Mouse (Mus musculus) cerebellum, postnatal 36 days (tissue): ENCODE results near the gene Nfatc3.
"Not testable (repeated sequence)": the region's sequence is repeated elsewhere in the genome, so short reads cannot be mapped to it uniquely, and the experiment has no call there.

Source experiments
- DNase-seq, 2 experiments: peaks; one replicate each; pipeline ENCODE4 v3.0.0; 2021 to 2022; ENCODE audit warnings: mixed read lengths in 2 of 2

Nfatc3 gene

DNA sequence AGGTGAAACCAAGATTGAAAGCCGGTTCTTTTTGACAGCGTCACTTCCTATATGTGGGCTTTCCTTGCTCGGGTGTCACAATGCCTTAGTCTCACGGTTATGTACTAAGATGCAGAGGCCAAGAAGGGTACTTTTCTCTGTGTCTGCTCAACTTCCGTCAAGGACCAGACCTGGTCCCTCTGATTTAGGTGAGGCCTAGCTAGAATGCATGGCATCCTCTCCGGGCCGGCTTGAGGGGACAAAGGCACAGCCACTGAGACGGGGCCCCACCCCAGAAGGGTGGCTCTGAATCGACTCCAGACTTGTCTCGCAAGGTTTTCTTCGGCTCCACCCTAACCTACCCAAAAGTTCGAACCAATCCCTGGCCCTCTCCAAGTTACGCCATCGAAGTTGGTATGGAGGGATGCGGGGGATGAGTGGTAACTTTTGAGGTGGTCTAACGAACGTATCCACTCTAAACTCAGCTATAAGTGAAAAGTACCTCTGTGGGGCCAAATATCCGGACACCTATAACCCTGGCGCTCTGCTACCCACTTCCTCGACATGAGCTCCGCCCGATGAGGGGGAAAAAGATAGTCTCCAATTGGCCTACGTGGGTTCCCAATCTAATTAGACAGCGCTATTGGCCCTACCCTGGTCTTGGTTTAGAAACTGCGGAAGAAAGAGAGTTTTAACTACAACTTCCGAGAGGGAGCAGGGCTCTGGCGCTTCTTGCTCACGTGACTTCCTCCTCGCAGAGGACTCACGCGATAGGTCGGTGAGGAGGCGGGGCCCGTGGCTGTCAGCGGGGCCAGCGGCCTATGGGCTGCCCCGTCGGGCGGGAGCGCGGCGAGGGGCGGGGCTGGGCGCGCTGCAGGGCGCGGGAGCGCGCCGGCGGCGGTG, at the start of gene Nfatc3:
Nfatc3 (plus strand) TSS at position 110 of the 882 bp plus-strand sequence.
- peak; percentile 86 to 96 for DNase-seq

DNA sequence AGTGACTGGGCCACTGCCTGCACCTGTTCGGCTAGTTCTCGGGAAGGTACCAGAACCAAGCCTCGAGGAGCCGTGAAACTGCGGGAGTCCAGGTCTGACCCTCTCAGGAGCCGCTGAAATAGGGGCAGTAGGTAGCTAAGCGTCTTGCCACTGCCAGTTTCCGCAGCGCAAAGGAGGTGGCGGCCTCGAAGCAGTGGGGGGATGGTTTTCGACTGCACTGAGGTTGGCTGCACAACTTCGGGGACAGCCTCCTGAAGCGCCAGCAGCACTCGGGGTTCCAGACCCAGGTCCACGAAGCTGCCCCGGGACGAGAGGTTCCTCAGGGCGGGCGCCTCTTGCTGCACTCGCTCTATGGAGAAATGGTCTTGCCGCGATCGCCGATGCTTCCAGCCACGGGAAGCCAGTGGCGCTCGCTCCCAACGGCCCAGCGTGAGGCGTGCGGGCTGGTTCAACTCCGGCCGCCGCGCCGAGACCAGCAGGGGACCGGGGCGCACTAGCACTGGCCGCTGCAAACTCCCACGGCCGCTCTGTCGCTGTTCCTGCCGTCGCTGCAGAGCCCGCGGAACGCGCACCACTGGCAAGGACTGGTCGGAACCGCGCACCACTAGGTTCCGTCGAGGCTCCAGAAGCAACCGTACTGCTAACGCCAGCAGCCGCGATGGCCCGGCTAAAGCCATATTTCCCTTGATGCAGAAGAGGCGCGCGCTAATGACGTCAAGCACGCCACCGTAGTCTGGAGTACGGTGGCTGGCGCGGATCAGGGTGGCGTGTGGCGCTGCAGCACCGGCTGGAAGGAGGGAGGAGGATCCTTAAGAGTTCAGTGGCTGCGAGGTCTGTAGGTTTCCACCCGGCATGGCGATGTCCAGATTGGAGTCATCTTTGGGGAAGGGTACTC, 47.6 kb upstream of the Nfatc3 start:
- peak; percentile 95 to 97 for DNase-seq

DNA sequence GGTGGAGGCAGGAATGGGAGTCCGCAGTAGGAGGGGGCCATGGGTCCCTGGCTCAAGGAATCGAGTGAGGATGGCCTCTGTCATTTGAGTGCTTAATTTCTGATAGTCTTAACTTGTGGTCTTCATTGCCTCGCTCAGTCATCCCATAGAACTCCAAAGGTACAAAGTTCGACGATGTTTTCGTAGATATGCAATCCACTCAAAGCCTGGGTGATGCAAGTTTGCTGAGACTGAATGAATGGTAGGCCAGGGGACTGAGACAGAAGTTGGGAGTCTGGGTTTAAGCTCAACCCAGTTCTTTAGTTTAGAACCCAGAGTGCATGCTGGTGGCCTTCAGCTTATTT, 47.0 kb upstream of the Nfatc3 start, which contains the start of gene Ddx28:
Ddx28 (minus strand) TSS at position 240 of the 344 bp plus-strand sequence.
- DNase-seq: no peak

DNA sequence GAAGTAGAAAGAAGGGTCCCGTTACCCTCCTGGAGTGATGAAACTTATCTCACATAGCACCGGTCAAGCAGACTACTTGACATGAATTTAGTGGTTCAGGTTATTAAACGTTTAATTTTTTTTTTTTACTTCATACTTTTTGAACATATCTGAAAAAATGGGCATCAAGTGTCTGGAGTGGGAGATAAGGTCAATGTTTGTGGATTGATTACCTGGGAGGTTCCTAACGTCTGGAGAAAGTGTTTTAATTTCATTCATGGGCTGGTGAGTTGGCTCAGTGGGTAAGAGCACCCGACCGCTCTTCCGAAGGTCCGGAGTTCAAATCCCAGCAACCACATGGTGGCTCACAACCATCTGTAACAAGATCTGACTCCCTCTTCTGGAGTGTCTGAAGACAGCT, 46.4 kb upstream of the Nfatc3 start:
- not testable (repeated sequence) for DNase-seq

DNA sequence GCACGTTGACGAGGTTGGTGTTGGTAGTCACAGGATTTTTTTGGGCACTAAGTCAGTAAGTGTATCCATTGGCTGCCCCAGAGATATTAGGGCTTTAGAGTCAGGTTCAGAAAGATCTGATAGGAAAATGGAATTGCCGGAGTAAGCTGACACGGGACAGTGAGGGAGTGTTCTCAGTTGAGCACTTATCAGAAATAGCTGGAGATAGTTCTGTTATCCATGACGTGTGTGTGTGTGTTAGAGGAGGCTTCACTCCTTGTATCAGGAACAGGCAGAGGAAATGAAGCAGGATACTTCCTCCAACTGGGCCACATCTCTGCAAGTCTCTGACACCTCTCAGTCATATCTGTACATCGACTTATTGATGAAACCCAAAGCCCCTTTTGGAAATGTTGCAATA, 42.4 kb upstream of the Nfatc3 start:
- no peak for DNase-seq

DNA sequence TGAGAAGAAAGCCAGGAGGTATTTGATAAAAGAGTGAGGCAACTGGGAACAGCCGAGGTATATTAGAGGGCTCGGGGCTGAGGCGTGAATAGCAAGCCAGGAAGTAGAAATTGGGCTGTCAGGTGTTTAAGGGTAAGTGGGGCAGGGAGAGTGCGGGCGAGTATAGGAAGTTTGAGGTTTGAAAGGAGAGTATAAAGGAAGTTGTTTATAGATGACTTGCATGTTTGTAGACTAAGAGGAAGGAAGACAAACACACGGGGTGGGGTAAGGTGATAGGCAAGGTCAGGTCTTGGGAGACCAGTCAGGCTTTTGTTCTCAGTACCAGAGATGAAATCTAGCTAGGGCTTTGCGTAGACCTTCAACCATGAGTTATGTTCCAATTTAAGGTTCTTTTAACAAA, 41.5 kb upstream of the Nfatc3 start:
- DNase-seq: no peak

DNA sequence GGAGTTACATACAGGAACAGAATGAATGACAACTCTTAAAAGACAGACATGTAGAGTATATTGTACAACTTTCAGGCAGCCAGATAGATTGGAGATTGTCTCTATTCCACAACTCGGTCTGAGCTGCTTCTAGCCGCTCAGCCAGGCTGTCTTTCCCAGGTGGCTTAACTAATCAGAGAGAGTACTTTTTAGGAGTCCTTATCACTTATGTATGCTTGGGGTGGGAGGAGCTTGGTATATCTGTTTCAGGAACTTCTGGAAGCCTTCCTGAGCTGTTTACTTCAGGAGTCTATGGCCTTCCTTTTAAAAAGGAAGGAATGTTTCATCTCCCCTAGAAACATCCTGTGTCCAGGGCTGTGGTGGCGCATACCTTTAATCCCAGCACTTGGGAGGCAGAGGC, 40.6 kb upstream of the Nfatc3 start:
- DNase-seq: no peak

DNA sequence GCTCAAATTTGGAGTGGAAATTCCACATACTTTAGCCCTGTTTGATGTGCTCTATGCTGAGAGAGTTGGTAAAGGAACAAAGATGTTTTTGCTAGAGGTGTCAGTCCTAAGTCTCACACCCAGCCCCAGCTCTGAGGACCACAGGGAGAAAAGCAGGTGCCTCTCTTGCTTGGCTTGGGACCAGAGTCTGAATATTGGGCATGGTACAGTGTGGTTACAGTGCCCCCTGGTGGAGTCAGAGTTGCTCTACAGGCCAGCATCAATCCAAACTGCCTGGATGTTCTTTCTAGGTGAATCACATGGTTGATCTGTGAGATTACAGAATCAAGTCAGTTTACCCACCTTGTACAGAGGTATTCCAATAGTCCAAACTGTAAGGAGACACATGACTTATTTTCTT, 36.2 kb upstream of the Nfatc3 start:
- DNase-seq: peak; percentile 80 to 92

DNA sequence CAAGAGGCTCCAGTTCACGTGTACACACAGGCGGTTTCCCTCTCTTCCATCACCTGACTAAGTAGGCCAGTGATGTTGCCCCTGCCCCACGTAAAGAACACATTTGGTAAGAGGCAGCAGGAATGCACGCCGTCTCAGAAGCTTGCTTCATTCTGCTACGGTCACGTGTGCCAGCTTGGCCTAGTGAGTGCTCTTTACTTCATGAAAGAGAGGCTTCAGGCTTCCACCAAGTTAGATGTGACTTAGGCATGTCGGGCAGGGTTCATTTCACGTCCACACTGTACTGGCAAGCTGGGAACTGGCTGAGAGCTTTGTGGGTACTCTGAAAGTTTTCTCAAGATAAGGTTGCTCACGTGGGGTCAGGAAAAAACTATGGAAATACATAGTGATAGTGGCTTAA, 19.9 kb upstream of the Nfatc3 start:
- no peak for DNase-seq

DNA sequence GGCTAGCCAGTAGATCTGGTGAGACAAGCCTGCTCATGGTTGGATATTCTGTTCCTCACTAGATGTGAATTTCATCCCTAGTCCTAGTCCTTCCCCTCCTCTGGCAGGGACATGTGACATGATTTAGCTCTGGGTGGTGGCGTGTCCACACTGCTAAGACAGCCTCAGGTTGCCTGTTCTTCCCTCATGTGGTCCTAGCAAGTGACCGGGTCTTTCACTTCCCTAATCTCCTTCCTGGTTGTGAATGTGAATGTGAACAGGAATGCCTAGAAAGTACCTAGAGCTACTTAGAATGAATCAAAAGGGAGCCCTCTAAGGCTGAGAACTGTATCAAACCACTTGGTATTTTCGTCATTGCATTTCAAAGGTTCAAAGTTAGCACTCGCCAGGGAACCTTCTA, 19.0 kb upstream of the Nfatc3 start:
- DNase-seq: no peak

DNA sequence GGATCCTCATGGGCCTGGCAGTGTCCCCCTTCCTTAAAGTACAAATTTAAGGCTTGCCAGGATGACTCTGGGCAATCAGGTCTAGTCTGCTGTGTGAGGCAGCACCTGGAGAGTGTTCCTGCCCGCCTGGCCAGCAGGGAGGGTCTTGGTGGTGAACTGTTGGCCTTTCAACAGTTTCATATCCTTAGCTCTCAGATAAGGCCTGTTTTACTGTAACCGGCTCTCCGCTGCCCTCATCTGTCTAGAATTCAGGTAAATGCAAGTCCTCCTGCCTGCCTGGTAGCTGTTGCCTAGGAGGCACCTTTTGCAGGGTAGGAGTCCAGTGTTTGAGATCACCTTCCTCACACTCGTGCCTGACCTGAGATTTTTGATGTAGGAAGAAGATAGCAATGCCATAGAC, 18.4 kb upstream of the Nfatc3 start:
- DNase-seq: no peak

DNA sequence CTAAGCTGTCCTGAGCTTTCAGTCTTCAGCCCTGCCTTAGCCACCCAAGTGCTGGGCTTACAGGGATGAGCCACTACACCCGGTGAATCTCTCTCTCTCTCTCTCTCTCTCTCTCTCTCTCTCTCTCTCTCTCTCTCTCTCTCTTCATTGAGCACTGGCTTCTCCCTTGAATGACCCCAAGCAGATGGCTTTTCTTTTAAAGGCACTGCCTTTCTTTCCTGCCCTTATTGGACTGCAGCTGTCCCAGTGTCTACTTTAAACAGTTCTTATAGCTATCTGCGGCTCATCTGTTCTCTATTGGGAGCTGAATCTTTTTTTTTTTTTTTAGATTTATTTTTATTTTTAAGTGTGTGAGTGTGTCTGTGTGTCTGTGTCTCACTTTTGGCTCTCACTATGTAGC, 15.6 kb upstream of the Nfatc3 start:
- DNase-seq: no peak

DNA sequence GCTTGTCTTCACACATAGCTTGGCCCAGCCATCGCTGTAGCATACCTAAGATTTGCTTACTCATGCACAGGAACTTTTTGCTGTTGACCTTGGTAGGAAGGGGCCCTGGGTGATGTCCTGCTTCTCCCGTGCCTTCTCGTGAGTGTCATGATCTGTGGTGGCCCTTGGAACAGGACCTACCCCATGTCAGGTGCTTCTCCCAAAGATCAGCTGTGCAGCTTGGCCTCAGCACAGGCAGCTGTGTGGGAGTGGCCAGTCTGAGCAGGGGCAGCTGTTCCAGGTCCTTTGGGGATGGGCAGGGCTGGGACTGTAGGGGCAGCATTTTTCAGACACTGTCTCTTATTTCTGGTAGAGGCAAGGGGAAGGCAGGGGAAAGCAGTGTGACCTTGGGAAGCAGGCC, 14.5 kb upstream of the Nfatc3 start:
- no peak for DNase-seq

DNA sequence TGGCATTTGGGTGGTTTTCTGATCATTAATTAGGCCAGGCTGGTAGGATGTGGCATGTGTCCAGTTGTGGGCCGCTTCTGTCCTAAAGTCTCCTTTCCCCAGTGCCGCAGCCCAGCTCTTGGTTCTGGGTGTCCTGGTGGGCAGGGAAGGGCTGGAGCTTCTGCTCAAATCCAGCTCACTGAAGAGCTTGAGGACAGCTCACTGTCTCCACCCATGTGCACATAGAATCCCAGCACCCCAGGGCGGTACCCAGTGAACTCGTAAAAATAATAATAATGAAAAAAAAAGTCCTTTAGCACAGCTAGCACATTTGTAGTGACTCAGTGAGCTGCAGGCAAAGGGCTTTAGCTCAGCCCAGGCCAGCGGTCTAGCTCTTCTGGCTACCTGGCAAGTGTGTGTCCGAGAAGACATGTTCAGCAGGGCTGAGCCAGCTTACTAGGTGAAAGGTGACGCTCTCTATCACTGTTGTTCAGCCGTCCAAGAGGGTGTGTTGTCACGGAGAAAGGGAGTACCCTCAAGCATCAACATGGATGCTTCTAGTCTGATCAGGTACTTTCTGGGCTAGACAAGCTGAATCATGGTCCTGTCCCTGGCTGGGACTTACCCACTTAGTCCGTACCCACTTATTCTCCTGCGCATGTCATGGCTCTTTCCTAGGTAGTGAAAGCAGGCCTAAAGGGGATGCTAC, 11.6 kb upstream of the Nfatc3 start:
- DNase-seq: no peak

DNA sequence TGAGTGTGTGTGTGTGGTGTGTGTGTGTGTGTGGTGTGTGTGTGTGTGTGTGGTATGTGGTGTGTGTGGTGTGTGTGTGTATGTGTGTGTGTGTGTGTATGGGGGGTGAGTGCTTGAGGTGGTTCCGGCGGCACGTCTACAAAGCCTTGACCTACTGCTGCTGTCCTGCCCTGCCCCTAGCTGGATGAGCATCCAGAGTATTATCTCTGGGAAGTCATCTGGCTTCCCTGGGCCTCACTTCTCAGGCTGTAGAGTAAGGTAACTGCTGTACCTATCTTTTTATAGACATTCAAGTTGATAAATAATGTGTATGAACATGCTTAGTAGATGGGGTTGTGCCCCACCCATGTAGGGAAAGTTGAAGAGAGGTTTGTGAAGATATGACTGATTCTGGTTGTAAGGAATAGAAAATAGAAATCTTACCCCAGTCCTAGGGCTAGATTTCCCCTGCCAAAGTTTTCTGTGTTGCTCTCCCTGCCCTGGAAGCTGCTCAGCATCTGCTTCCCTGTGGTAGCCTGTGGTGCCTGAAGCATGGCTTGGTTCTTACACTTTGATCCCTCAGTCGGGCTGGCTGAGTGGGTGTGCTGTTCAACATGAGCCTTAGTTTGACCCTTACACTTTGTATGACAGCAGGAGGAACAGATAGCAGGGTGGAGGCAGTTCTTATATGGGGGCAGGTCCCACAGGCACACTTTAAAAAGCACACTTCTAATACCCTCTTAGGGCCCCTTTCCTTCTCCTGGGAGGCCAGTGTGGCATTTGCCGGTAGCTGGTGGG, 10.6 kb upstream of the Nfatc3 start:
- no peak for DNase-seq

DNA sequence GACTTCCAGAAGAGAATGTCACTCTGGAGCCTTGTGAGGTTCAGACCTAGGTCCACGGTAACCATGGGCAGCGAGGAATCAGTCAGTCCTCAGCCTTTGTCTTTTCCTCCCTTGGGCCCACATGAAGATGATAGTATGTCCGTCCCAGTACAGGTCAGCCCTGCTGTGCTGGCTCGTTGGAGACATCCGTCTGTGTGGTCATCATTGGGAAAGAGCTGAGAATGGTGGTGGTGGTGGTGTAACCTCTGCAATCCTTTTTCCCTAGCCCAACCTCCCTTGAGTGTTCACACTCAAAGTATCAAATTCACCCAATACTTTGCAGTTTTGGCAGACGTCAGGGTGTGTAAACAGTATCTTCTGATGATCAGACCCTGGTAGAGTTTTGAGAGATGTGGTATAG, 8.8 kb upstream of the Nfatc3 start:
- DNase-seq: no peak

DNA sequence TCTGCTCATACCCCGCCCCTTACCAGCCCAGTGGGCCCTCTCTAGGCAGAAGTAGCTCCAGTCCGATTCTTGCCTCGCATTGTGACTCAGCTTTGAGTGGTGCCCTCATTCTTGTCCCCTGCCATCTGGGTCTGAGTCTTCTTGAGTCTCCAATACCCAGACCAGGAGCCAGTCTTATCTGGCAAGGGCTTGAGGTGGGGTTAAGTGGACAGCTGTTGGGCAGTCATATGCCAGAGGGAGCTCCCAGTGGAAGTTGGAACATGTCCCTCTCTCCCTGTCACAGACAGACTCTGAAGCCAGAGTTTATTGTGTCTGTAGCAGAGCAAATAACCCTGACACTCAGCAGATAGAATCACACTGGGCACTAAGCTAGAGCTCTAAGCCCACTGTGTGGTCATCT, 7.6 kb upstream of the Nfatc3 start:
- DNase-seq: no peak

DNA sequence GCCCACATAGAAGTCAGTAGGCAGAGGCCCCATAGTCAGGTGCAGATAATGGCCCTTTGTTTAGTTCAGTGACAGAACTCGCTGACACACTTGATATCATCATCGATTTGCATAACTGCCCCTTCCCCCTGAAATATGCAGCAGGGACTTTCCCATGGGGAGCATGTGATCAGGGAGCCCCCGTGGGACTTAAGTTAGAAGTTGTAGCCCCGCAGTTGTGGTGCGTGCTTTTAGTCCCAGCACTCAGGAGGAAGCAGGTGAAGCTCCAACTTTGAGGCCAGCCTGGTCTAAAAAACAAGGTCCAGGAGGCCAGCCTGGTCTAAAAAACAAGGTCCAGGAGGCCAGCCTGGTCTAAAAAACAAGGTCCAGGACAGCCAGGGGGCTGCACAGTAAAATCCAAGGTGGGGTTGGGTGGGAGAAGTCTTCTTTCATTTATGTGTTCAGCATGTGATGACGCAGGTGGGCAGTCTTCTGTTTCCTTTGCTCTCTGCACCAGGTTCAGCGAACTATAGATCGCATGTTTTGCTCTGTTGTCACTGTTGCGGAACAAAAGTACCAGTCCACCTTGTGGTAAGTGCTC, 6.0 kb upstream of the Nfatc3 start:
- no peak for DNase-seq

DNA sequence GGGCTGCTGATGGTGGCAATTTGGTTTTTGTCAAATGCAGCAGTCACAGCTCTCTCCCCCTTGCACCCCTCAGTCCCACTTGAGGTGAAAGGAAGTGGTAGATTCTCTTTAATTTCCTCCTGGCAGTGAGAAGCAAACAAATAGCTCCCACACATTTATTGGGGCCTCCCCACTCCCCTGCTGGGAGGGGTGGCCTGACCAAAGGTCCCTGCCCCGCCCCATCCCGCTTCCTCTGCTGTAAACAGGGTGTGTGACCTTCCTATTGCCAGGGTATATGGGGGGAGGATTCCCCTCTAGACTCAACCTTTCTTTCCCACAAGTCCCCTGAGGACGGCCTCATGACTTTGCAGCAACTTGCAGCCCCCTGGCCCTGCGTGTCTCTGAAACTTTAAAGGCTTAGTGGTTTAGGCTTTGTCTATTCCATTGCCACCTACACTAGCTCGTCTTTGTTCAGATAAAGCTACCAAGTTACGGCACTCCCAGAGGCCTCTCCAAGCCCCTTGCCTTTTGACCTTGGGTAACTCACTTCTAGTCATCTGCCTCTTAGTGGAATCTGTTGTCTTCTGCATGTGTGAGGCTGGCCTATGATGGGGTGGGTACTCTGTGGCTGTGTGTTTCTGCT, 4.3 kb upstream of the Nfatc3 start:
- no peak for DNase-seq

DNA sequence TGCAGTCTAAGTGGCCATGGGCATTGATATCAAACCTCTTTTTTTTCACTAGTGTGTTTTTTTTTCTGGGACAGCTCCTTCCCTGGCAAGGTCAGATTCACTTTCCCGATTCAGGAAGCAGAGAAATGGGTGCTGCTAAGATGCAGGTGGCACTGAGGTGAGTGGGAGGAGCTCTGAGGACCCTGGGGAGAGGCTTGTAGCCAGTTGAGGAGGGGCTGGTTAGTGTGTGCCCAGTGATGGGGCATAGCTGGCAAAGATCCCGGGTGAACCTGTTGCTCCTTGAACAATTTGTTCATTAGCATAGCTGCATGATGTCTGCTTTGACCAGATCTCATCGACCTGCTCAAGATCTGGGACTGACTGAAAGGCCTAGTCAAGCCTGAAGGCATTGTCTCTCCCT, 3.6 kb upstream of the Nfatc3 start:
- no peak for DNase-seq

DNA sequence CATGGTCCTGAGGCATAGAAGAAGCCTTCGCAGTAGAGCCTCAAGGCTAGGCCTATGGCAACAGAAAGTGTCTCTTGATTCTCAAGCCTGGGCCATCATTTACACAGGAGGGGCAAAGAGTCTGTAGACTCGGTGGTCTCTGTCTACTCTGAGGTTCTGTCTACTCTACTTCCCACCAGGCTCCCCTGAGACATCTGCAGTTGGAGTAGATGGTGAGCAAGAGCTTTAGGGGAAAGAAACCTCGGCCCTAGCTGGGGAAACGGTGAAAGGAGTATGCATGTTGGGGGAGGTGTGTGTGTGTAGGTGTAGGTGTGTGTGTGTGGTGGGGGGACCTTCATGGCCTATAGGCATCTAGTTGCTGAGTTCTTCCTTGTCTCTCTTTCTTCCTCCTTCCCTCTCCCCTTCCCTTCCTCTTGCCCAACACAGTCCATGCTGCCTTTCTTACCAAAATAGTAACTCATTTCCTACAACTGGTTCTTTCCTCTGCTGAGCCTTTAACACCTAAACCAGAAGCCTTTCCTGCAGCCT, 2.1 kb upstream of the Nfatc3 start:
- no peak for DNase-seq
